Mouse (Mus musculus) MEL (cell line): ENCODE results near the gene Traf3.

ENCODE experiments used
- CHD2 ChIP-seq: IDR thresholded peaks from 2 replicates; pipeline ENCODE4 v1.6.1; 2011; ENCODE audit warnings: low read length, improper control_type of control experiment
- CTCF ChIP-seq, 3 experiments: IDR thresholded peaks in 2 of 3; conservative IDR thresholded peaks in 1 of 3; 2 replicates each; pipeline ENCODE4 v1.5.1; 2011 to 2012; ENCODE audit warnings: low read length in 3 of 3, low read depth in 2 of 3, mild to moderate bottlenecking in 2 of 3, improper control_type of control experiment in 1 of 3, inconsistent platforms in 1 of 3, mixed read lengths in 1 of 3, moderate library complexity in 1 of 3; ENCODE audit not compliant: control insufficient read depth in 1 of 3, insufficient read depth in 1 of 3, poor library complexity in 1 of 3, severe bottlenecking in 1 of 3
- ETS1 ChIP-seq: IDR thresholded peaks from 2 replicates; pipeline ENCODE4 v1.6.1; 2012; ENCODE audit warnings: low read depth, mild to moderate bottlenecking, inconsistent platforms, low read length, improper control_type of control experiment, moderate library complexity
- GABPA ChIP-seq: IDR thresholded peaks from 2 replicates; pipeline ENCODE4 v1.6.1; 2012; ENCODE audit warnings: low read depth, mild to moderate bottlenecking, inconsistent platforms, low read length, improper control_type of control experiment, moderate library complexity
- GATA1 ChIP-seq: IDR thresholded peaks from 2 replicates; pipeline ENCODE4 v1.6.1; 2011; ENCODE audit warnings: low read depth, low read length, improper control_type of control experiment
- HCFC1 ChIP-seq: IDR thresholded peaks from 2 replicates; pipeline ENCODE4 v1.6.1; 2012; ENCODE audit warnings: low read depth, mild to moderate bottlenecking, inconsistent platforms, low read length, improper control_type of control experiment, moderate library complexity
- NRF1 ChIP-seq: IDR thresholded peaks from 2 replicates; pipeline ENCODE4 v1.6.1; 2014; ENCODE audit warnings: low read depth, mild to moderate bottlenecking, inconsistent platforms, low read length, improper control_type of control experiment, moderate library complexity; ENCODE audit not compliant: poor library complexity, insufficient read depth, severe bottlenecking
- POLR2A ChIP-seq, 2 experiments: IDR thresholded peaks; 2 replicates each; pipeline ENCODE4 v1.6.1; 2011 to 2012; ENCODE audit warnings: low read length in 2 of 2, mild to moderate bottlenecking in 2 of 2, control low read depth in 1 of 2, improper control_type of control experiment in 1 of 2, low read depth in 1 of 2, moderate library complexity in 1 of 2; ENCODE audit not compliant: control insufficient read depth in 1 of 2, insufficient read depth in 1 of 2, poor library complexity in 1 of 2
- RAD21 ChIP-seq: IDR thresholded peaks from 2 replicates; pipeline ENCODE4 v1.6.1; 2011; ENCODE audit warnings: mild to moderate bottlenecking, low read depth, low read length, improper control_type of control experiment
- RCOR1 ChIP-seq: IDR thresholded peaks from 2 replicates; pipeline ENCODE4 v1.6.1; 2012; ENCODE audit warnings: low read depth, mild to moderate bottlenecking, inconsistent platforms, low read length, improper control_type of control experiment
- TAL1 ChIP-seq: IDR thresholded peaks from 2 replicates; pipeline ENCODE4 v1.6.1; 2012; ENCODE audit warnings: mild to moderate bottlenecking, inconsistent platforms, low read length, moderate library complexity, mixed read lengths
- USF1 ChIP-seq: IDR thresholded peaks from 2 replicates; pipeline ENCODE4 v1.6.1; 2014; ENCODE audit warnings: low read depth, mild to moderate bottlenecking, inconsistent platforms, low read length, improper control_type of control experiment, moderate library complexity
- ZC3H11A ChIP-seq: IDR thresholded peaks from 2 replicates; pipeline ENCODE4 v1.6.1; 2012; ENCODE audit warnings: low read depth, mild to moderate bottlenecking, inconsistent platforms, low read length, improper control_type of control experiment
- ZNF384 ChIP-seq: IDR thresholded peaks from 2 replicates; pipeline ENCODE4 v1.6.1; 2012; ENCODE audit warnings: low read depth, mild to moderate bottlenecking, inconsistent platforms, low read length, improper control_type of control experiment

- TF ChIP-seq HCFC1 (no peak), CTCF (IDR thresholded peaks at IDR 0.05 in 2 of 3, conservative IDR thresholded peaks at IDR 0.05 in 1 of 3; ENCODE audit: control insufficient read depth in 1 of 3, insufficient read depth in 1 of 3, low read depth in 2 of 3, low read length in 3 of 3, poor library complexity in 1 of 3, severe bottlenecking in 1 of 3) (no peak), RCOR1 (no peak), POLR2A (IDR thresholded peaks at IDR 0.05; ENCODE audit: control insufficient read depth in 1 of 2, insufficient read depth in 1 of 2, low read depth in 1 of 2, low read length in 2 of 2, poor library complexity in 1 of 2) (no peak), TAL1 (no peak), RAD21 (no peak), ZC3H11A (no peak), ETS1 (no peak), ZNF384 (no peak), NRF1 (no peak), CHD2 (no peak), GABPA (no peak), USF1 (no peak), GATA1 (no peak)
These were observed 37.8 kb downstream of the Traf3 start for GRCm38 (mm10) chr12:111203945-111204344.
